Mouse (Mus musculus) C2C12 (cell line): ENCODE data around the gene March4.

Experiments used
- CEBPB ChIP-seq: IDR thresholded peaks from one replicate; pipeline ENCODE4 v1.6.1; 2011; ENCODE audit warnings: low read depth, mild to moderate bottlenecking, control low read depth, moderate library complexity
- CTCF ChIP-seq: IDR thresholded peaks from one replicate; pipeline ENCODE4 v1.5.1; 2011; ENCODE audit not compliant: control insufficient read depth, insufficient read depth, insufficient read length
- MAX ChIP-seq: IDR thresholded peaks from one replicate; pipeline ENCODE4 v1.6.1; 2011; ENCODE audit warnings: mild to moderate bottlenecking, control low read depth
- MYOD1 ChIP-seq: IDR thresholded peaks from one replicate; pipeline ENCODE4 v1.6.1; 2011; ENCODE audit warnings: low read depth; ENCODE audit not compliant: control insufficient read depth, insufficient read length
- MYOG ChIP-seq: IDR thresholded peaks from one replicate; pipeline ENCODE4 v1.6.1; 2011; ENCODE audit not compliant: control insufficient read depth, insufficient read length; ENCODE audit errors: extremely low read depth
- USF1 ChIP-seq: IDR thresholded peaks from one replicate; pipeline ENCODE4 v1.6.1; 2011; ENCODE audit warnings: low read depth, mild to moderate bottlenecking, control low read depth, moderate library complexity

- TF ChIP-seq CTCF (no peak), MYOD1 (no peak), MYOG (no peak), USF1 (no peak), CEBPB (no peak), MAX (no peak)
Measured at GRCm38 (mm10) chr1:72434510-72434909, 102.2 kb downstream of the March4 start.
